Mouse (Mus musculus): ENCODE measurements around the gene Slc4a1ap.
A peak's percentile ranks its signal among the peaks of the same experiment; 100 is the strongest.

GRCm38 (mm10) chr5:31598579-31598978, 71.8 kb downstream of the Slc4a1ap start:
- peak; percentile 53; the same call in 1 of the 2 replicates for TF ChIP-seq CTCF (IDR thresholded peaks at IDR 0.05; ENCODE audit: control insufficient read depth, insufficient read depth, low read length)
- TF ChIP-seq POLR2A (IDR thresholded peaks at IDR 0.05; ENCODE audit: borderline replicate concordance, control insufficient read depth, low read depth, low read length), result no peak
